Mouse (Mus musculus): ENCODE measurements around the gene Mrgpra2a.
"Not testable (repeated sequence)": the region's sequence is repeated elsewhere in the genome, so short reads cannot be mapped to it uniquely, and the experiment has no call there.

- TF ChIP-seq TAL1, GATA1 (IDR thresholded peaks at IDR 0.05; ENCODE audit: low read length): not testable (repeated sequence)
Observed at GRCm38 (mm10) chr7:47473904-47474303, 22.0 kb upstream of the Mrgpra2a start.

Measured in erythroblast, embryonic 14.5 days (primary cell).